ENCODE assay signal across 8 mouse cellular contexts in the genomic region with DNA sequence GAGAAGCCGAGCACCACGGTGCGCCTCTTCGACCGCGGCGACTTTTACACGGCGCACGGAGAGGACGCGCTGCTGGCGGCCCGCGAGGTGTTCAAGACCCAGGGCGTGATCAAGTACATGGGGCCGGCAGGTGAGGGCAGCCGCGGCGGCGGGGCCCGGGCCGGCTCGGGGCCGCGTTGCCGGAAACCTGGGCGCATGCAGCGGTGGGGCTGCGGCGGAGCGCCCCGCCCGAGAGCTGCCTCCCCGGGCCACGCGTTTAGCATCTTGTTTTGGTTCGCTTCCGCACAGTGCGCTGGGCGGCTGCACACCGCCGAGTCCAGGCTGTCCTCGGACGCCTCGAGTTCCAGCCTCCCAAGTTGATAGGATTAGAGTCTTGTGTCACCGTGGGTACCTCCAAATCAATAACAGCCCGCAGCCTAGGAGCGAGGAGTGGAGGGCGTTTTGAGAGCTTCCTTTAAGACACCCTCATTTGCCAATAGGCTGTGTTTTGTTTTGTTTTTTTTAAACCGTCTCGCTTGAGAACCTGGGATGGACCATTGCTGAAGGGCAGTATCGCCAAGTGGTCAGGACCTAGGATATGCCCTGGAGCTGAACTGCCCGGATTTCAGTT. TPM values are rescaled to one million over a fixed set of nuclear protein-coding genes. Genes with fewer than 3 reads are reported as not detected.
DNase-seq lines count a peak whose midpoint lies in the region; ATAC-seq and TF ChIP-seq lines count a peak whose summit lies in the region.

No protein-coding gene starts in this region.

- H3K9me3 ChIP-seq in ES-E14 (ENCODE audit: control insufficient read depth, insufficient read depth, low read depth, low read length), result no peaks in the 10 kb centered on the region
- 0 out of 2 replicates have a peak, but pooled peaks cover 2% of the 10 kb centered on the region for H3K9me3 ChIP-seq in embryonic facial prominence, embryonic 12.5 days
- H3K9me3 ChIP-seq in hindbrain, embryonic 15.5 days, result no peaks in the 10 kb centered on the region
- no peaks in the 10 kb centered on the region for H3K9me3 ChIP-seq in lung, embryonic 16.5 days (ENCODE audit: control insufficient read depth, low read length)

- peak overlapping the region; percentile 93 for H3K9ac ChIP-seq in ES-E14 (ENCODE audit: insufficient read depth, low read depth, low read length, poor library complexity, severe bottlenecking)
- peak overlapping the region; percentile 92 for H3K9ac ChIP-seq in embryonic facial prominence, embryonic 12.5 days
- peak overlapping the region; percentile 71 for H3K9ac ChIP-seq in hindbrain, embryonic 15.5 days
- H3K9ac ChIP-seq in lung, embryonic 16.5 days (ENCODE audit: low read length), result peak overlapping the region; percentile 90

- H3K4me3 ChIP-seq in ES-E14 (ENCODE audit: insufficient read depth in 1 of 2, low read depth in 1 of 2, low read length in 2 of 2, poor library complexity in 1 of 2, severe bottlenecking in 1 of 2), result peak overlapping the region; percentile 87 to 94
- H3K4me3 ChIP-seq in embryonic facial prominence, embryonic 12.5 days, result peak overlapping the region; percentile 91
- H3K4me3 ChIP-seq in hindbrain, embryonic 15.5 days, result peak overlapping the region; percentile 79
- peak overlapping the region; percentile 92 for H3K4me3 ChIP-seq in lung, embryonic 16.5 days (ENCODE audit: low read length)
- H3K4me3 ChIP-seq in olfactory bulb, adult 2 months (ENCODE audit: insufficient read depth, low read depth, low read length), result peak overlapping the region; percentile 69

- no peak for TF ChIP-seq CTCF in olfactory bulb, adult 2 months (IDR thresholded peaks at IDR 0.05; ENCODE audit: insufficient read depth, low read depth, low read length)

- peak overlapping the region; percentile 82 for H3K27ac ChIP-seq in ES-E14 (ENCODE audit: insufficient read depth, low read depth, low read length, poor library complexity, severe bottlenecking)
- peak overlapping the region; percentile 84 for H3K27ac ChIP-seq in embryonic facial prominence, embryonic 12.5 days
- H3K27ac ChIP-seq in hindbrain, embryonic 15.5 days (replicated peaks), result peak overlapping the region; percentile 83
- H3K27ac ChIP-seq in lung, embryonic 16.5 days (ENCODE audit: low read length), result peak overlapping the region; percentile 82
- H3K27ac ChIP-seq in olfactory bulb, adult 2 months (ENCODE audit: insufficient read depth, low read depth, low read length), result 0 out of 2 replicates have a peak overlapping the region, but pooled peaks have one; percentile 34

- peaks cover 8% of the 10 kb centered on the region; the same call in 1 of the 2 replicates for H3K36me3 ChIP-seq in ES-E14 (ENCODE audit: control insufficient read depth, insufficient read depth, low read length, poor library complexity, severe bottlenecking)
- no peaks in the 10 kb centered on the region for H3K36me3 ChIP-seq in embryonic facial prominence, embryonic 12.5 days
- no peaks in the 10 kb centered on the region for H3K36me3 ChIP-seq in hindbrain, embryonic 15.5 days
- H3K36me3 ChIP-seq in lung, embryonic 16.5 days (ENCODE audit: control insufficient read depth, insufficient read depth, low read length), result no peaks in the 10 kb centered on the region

- H3K4me1 ChIP-seq in ES-E14 (ENCODE audit: control insufficient read depth in 2 of 2, insufficient read depth in 2 of 2, low read length in 2 of 2, poor library complexity in 1 of 2), result peaks cover 2 to 4% of the 10 kb centered on the region in 2 experiments; a peak in 1 of 4 replicates
- peaks cover 13% of the 10 kb centered on the region for H3K4me1 ChIP-seq in embryonic facial prominence, embryonic 12.5 days
- peaks cover 27% of the 10 kb centered on the region for H3K4me1 ChIP-seq in hindbrain, embryonic 15.5 days (replicated peaks)
- peaks cover 8% of the 10 kb centered on the region for H3K4me1 ChIP-seq in lung, embryonic 16.5 days (replicated peaks; ENCODE audit: control insufficient read depth, insufficient read depth, low read length)
- peaks cover 5% of the 10 kb centered on the region; the same call in 1 of the 2 replicates for H3K4me1 ChIP-seq in olfactory bulb, adult 2 months (ENCODE audit: control insufficient read depth, insufficient read depth, low read length)

- ATAC-seq in embryonic facial prominence, embryonic 12.5 days (ENCODE audit: insufficient number of reproducible peaks, insufficient read depth, low FRiP score, low TSS enrichment), result peak; percentile 50
- peak; percentile 47 for ATAC-seq in hindbrain, embryonic 15.5 days (ENCODE audit: low FRiP score, low read depth)
- peak; percentile 62 for ATAC-seq in lung, embryonic 16.5 days (ENCODE audit: low read depth)

- under 1% methylated on average over 54 of the region's 54 CpGs for WGBS in embryonic facial prominence, embryonic 12.5 days
- under 1% methylated on average over 53 of the region's 54 CpGs for WGBS in hindbrain, embryonic 15.5 days
- under 1% methylated on average over 53 of the region's 54 CpGs for WGBS in lung, embryonic 16.5 days
- under 1% methylated on average over 54 of the region's 54 CpGs for WGBS in olfactory bulb, adult 2 months

- intact Hi-C loops in heart, postnatal 25 days (cut with DNase I), result no loop called here

- in situ Hi-C loops in ES-E14 (cut with MboI; ENCODE audit: low sequenced_read_pairs in 2 of 2, unreplicated experiment in 2 of 2), result no loop called here

- no peaks in the 10 kb centered on the region for H3K27me3 ChIP-seq in embryonic facial prominence, embryonic 12.5 days
- no peaks in the 10 kb centered on the region for H3K27me3 ChIP-seq in hindbrain, embryonic 15.5 days
- H3K27me3 ChIP-seq in lung, embryonic 16.5 days (ENCODE audit: control insufficient read depth, insufficient read depth, low read depth, low read length), result no peaks in the 10 kb centered on the region

- H3K4me2 ChIP-seq in embryonic facial prominence, embryonic 12.5 days (replicated peaks), result peak overlapping the region; percentile 76
- peak overlapping the region; percentile 63 for H3K4me2 ChIP-seq in hindbrain, embryonic 15.5 days
- peak overlapping the region; percentile 89 for H3K4me2 ChIP-seq in lung, embryonic 16.5 days (ENCODE audit: low read depth, low read length)

- no peak for TF ChIP-seq POLR2A in olfactory bulb, adult 2 months (IDR thresholded peaks at IDR 0.05; ENCODE audit: insufficient read depth, low read depth, low read length)

- DNase-seq in heart, adult 8-10 months (ENCODE audit: low spot score), result peak; percentile 29
- no peak for DNase-seq in heart, postnatal 25 days (ENCODE audit: low spot score)
- no peak for DNase-seq in ES-E14 (ENCODE audit: low read depth, low spot score)
- no peak for DNase-seq in layer of hippocampus, postnatal 10 days (ENCODE audit: low spot score in 2 of 2)

TF ChIP-seq in ES-E14, 5 proteins besides CTCF, POLR2A, EP300 and RAD21:
- TF ChIP-seq ZNF384 (IDR thresholded peaks at IDR 0.05; ENCODE audit: low read depth, low read length) (0 out of 2 replicates have a peak, but pooled peaks have one; percentile 23), HCFC1 (IDR thresholded peaks at IDR 0.05; ENCODE audit: borderline replicate concordance, insufficient read depth, low read length) (no peak)

RNA-seq across cellular contexts. Expression of gene Msh2, which starts 0.7 kb away (rescaled TPM):
- total RNA-seq in heart, adult 8-10 months (2022), result 10 to 100 TPM; 13.1 to 16.2 (median 14.6) TPM
- 10 to 100 TPM; 12.7 to 14.3 TPM for total RNA-seq in heart, postnatal 25 days (2021)
- 102 and 120 TPM in 2 replicates for total RNA-seq in ES-E14 (2012; rRNA removed)
- polyA plus RNA-seq in embryonic facial prominence, embryonic 12.5 days (2016; fragmentation: Nextera tagmentation; extraction: Ambion mirVana), result 107 and 114 TPM in 2 replicates
- 60.1 and 62.0 TPM in 2 replicates for polyA plus RNA-seq in hindbrain, embryonic 15.5 days (2015; fragmentation: Nextera tagmentation; extraction: Ambion mirVana)
- polyA plus RNA-seq in lung, embryonic 16.5 days (2015; fragmentation: Nextera tagmentation; extraction: Ambion mirVana), result 68.8 TPM in 2 replicates
- not detected in 2 replicates for polyA plus RNA-seq in olfactory bulb, adult 2 months (2012; ENCODE audit: insufficient read depth, insufficient read length, low replicate concordance, missing spikeins)
- 10 to 100 TPM; 29.9 to 30.9 TPM for total RNA-seq in layer of hippocampus, postnatal 10 days (2021)

RNA-seq across cellular contexts. Expression of gene Epcam, which starts 37.0 kb away (rescaled TPM):
- not detected for total RNA-seq in heart, adult 8-10 months (2022)
- not detected for total RNA-seq in heart, postnatal 25 days (2021)
- total RNA-seq in ES-E14 (2012; rRNA removed), result 170 and 405 TPM in 2 replicates
- polyA plus RNA-seq in embryonic facial prominence, embryonic 12.5 days (2016; fragmentation: Nextera tagmentation; extraction: Ambion mirVana), result 88.1 and 89.8 TPM in 2 replicates
- 4.2 and 5.3 TPM in 2 replicates for polyA plus RNA-seq in hindbrain, embryonic 15.5 days (2015; fragmentation: Nextera tagmentation; extraction: Ambion mirVana)
- 356 TPM in 2 replicates for polyA plus RNA-seq in lung, embryonic 16.5 days (2015; fragmentation: Nextera tagmentation; extraction: Ambion mirVana)
- not detected in 2 replicates for polyA plus RNA-seq in olfactory bulb, adult 2 months (2012; ENCODE audit: insufficient read depth, insufficient read length, low replicate concordance, missing spikeins)
- total RNA-seq in layer of hippocampus, postnatal 10 days (2021), result 1 to 10 TPM in 1 of 2 experiments, under 1 TPM in 1; 0.25 to 1.3 TPM

Comparison
In these comparisons a context has a peak if more than half of its experiments do, and no peak if none do; other contexts are left out.
1. H3K27ac ChIP-seq: peak in every context shown above with its lines; median percentile 84 in embryonic facial prominence, embryonic 12.5 days; 83 in hindbrain, embryonic 15.5 days; 82 in ES-E14; 82 in lung, embryonic 16.5 days; 34 in olfactory bulb, adult 2 months.
2. RNA of gene Epcam, which starts 37.0 kb away (total RNA-seq): 170 to 405 TPM in ES-E14; 0.25 to 1.3 TPM in layer of hippocampus, postnatal 10 days, not detected in heart, postnatal 25 days and not detected in heart, adult 8-10 months; every median in the first group is over 10 times any median in the second.
3. Peak in every context shown above with its lines, with median percentiles within 50 percentile points of each other: H3K4me3 ChIP-seq, H3K9ac ChIP-seq, ATAC-seq and H3K4me2 ChIP-seq.